Mouse (Mus musculus) limb, embryonic 13.5 days (tissue): ENCODE measurements at regions not wholly inside any gene's neighbourhood (a gene's known extent, or its start where the extent isn't known, plus 50 kb on each side); places are given as distances from the start of the nearest gene placed in this dataset.

Source experiments
- ATAC-seq: fragments of 200-750 bp; cut with Nextera tagmentation; 2 replicates; pipeline ENCODE4 v1.8.0; 2017; ENCODE audit warnings: low read depth, moderate number of reproducible peaks, moderate TSS enrichment; ENCODE audit not compliant: low FRiP score
- H3K27ac ChIP-seq: fragments of 300-500 bp; sonication (generic); 2 replicates; pipeline ENCODE4 v1.5.1; 2015; ENCODE audit warnings: inconsistent platforms, mild to moderate bottlenecking, moderate library complexity
- H3K27me3 ChIP-seq: fragments of 300-500 bp; sonication (generic); 2 replicates; pipeline ENCODE4 v1.6.1; 2015; ENCODE audit warnings: mild to moderate bottlenecking, inconsistent platforms
- H3K36me3 ChIP-seq: fragments of 300-500 bp; sonication (generic); 2 replicates; pipeline ENCODE4 v1.6.1; 2015; ENCODE audit warnings: inconsistent platforms, mild to moderate bottlenecking, moderate library complexity
- H3K4me1 ChIP-seq: fragments of 300-500 bp; sonication (generic); 2 replicates; pipeline ENCODE4 v1.6.1; 2015; ENCODE audit warnings: inconsistent platforms
- H3K4me2 ChIP-seq: fragments of 300-500 bp; sonication (generic); replicated peaks from 2 replicates; pipeline ENCODE4 v1.6.1; 2015; ENCODE audit warnings: inconsistent platforms, mild to moderate bottlenecking, moderate library complexity
- H3K4me3 ChIP-seq: fragments of 300-500 bp; sonication (generic); 2 replicates; pipeline ENCODE4 v1.5.1; 2015; ENCODE audit warnings: moderate library complexity, mild to moderate bottlenecking, inconsistent platforms
- H3K9ac ChIP-seq: fragments of 300-500 bp; sonication (generic); 2 replicates; pipeline ENCODE4 v1.6.1; 2015; ENCODE audit warnings: mild to moderate bottlenecking, inconsistent platforms
- H3K9me3 ChIP-seq: fragments of 300-500 bp; sonication (generic); 2 replicates; pipeline ENCODE4 v1.6.1; 2016; ENCODE audit warnings: inconsistent platforms
- WGBS: fragments of 180-500 bp; shearing (Covaris S2); methylation state at CpG from one replicate; pipeline ENCODE4 v1.1.7; 2015; 5-methylcytosine and 5-hydroxymethylcytosine counted together

DNA sequence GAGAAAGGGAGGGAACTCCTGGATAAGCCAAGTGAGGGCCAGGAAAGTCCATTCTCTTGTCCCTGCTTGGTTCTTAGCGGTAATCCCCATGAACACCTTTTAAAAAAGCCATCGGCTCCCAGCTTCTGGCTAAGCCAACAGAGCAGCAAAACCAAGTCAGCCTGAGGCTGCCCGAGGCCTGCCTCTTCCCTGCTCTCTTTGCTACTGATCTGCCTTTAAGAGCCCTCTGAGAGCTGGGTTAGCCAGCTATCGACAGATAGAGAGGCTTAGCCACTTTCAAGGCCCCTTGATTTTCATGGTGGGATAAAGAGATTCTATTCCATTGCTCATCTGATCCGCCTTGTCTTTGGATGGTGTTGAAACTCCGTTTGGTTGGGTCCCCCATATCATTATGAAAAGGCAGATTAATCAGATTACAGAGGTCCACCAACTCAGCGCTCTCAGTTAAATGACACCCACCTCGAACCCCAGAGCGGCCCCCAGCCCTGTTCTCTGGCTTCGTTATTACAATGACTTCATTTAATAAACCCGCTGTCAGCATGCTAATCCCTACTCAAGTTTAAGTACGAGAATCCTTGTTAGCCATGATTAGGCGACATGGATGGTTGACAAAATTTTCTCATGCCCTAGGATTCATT lies 66.1 kb downstream of the Slc4a3 start:
- H3K4me2 ChIP-seq: no peak overlapping the region
- no peaks in the 10 kb centered on the region for H3K36me3 ChIP-seq
- peaks cover 44% of the 10 kb centered on the region for H3K4me1 ChIP-seq
- 75% methylated on average over 13 of the region's 13 CpGs for WGBS
- no peaks in the 10 kb centered on the region for H3K27me3 ChIP-seq
- H3K9me3 ChIP-seq: no peaks in the 10 kb centered on the region
- no peak overlapping the region for H3K4me3 ChIP-seq
- ATAC-seq: no peak
- no peak overlapping the region for H3K27ac ChIP-seq
- H3K9ac ChIP-seq: no peak overlapping the region

GRCm38 (mm10) chr1:75613206-75613605 lies 67.1 kb downstream of the Slc4a3 start:
- H3K27ac ChIP-seq: no peak overlapping the region
- ATAC-seq: no peak
- 56% methylated on average over 2 of the region's 2 CpGs for WGBS
- H3K27me3 ChIP-seq: no peaks in the 10 kb centered on the region
- no peak overlapping the region for H3K9ac ChIP-seq
- H3K36me3 ChIP-seq: no peaks in the 10 kb centered on the region
- H3K4me1 ChIP-seq: peaks cover 48% of the 10 kb centered on the region
- no peak overlapping the region for H3K4me3 ChIP-seq
- no peaks in the 10 kb centered on the region for H3K9me3 ChIP-seq
- H3K4me2 ChIP-seq: no peak overlapping the region

- ATAC-seq: no peak
- 46% methylated on average over 2 of the region's 2 CpGs for WGBS
- peaks cover 22% of the 10 kb centered on the region for H3K4me1 ChIP-seq
- H3K9me3 ChIP-seq: no peaks in the 10 kb centered on the region
- H3K4me3 ChIP-seq: no peak overlapping the region
- H3K4me2 ChIP-seq: no peak overlapping the region
- no peaks in the 10 kb centered on the region for H3K36me3 ChIP-seq
- H3K27me3 ChIP-seq: no peaks in the 10 kb centered on the region
- no peak overlapping the region for H3K9ac ChIP-seq
- H3K27ac ChIP-seq: no peak overlapping the region
Measured at GRCm38 (mm10) chr1:75616971-75617370, 70.9 kb downstream of the Slc4a3 start.

GRCm38 (mm10) chr1:75618367-75618790 lies 72.3 kb downstream of the Slc4a3 start:
- Histone ChIP-seq H3K4me2 (no peak overlapping the region), H3K27me3 (no peaks in the 10 kb centered on the region), H3K36me3 (no peaks in the 10 kb centered on the region), H3K27ac (no peak overlapping the region), H3K9me3 (no peaks in the 10 kb centered on the region), H3K9ac (no peak overlapping the region), H3K4me1 (peaks cover 17% of the 10 kb centered on the region), H3K4me3 (no peak overlapping the region)
- no peak for ATAC-seq
- WGBS: 24% methylated on average over 7 of the region's 7 CpGs

GRCm38 (mm10) chr1:75630287-75630686 lies 84.2 kb downstream of the Slc4a3 start:
- H3K4me1 ChIP-seq: peaks cover 9% of the 10 kb centered on the region; the same call in 1 of the 2 replicates
- H3K9ac ChIP-seq: no peak overlapping the region
- no peaks in the 10 kb centered on the region for H3K36me3 ChIP-seq
- H3K9me3 ChIP-seq: no peaks in the 10 kb centered on the region
- ATAC-seq: no peak
- no peak overlapping the region for H3K27ac ChIP-seq
- no peak overlapping the region for H3K4me3 ChIP-seq
- H3K27me3 ChIP-seq: no peaks in the 10 kb centered on the region
- 86% methylated on average over 2 of the region's 2 CpGs for WGBS
- H3K4me2 ChIP-seq: no peak overlapping the region

DNA sequence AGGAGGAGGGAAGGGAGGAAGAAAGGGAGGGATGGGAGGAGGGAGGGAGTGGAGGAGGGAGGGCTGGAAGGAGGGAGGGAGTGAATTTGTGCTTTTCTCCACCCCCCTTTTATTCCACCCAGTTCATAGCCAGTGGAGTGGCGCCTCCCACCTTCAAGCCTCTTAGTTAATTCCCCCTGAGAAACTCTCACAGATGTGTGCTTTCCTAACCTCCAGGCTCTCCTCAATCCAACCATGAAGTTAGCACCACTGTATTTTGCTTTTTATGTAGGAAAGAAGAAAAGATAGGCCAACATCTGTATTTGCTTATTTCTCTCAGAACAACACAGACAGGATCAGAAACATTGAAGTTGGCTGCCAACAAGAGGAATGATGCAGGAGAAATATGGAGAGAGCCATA lies 85.7 kb downstream of the Slc4a3 start:
- 46% methylated on average over 1 of the region's 1 CpGs for WGBS
- H3K4me1 ChIP-seq: peaks cover 9% of the 10 kb centered on the region; the same call in 1 of the 2 replicates
- H3K9me3 ChIP-seq: no peaks in the 10 kb centered on the region
- no peaks in the 10 kb centered on the region for H3K36me3 ChIP-seq
- H3K9ac ChIP-seq: no peak overlapping the region
- no peaks in the 10 kb centered on the region for H3K27me3 ChIP-seq
- peak; percentile 78 for ATAC-seq
- no peak overlapping the region for H3K4me2 ChIP-seq
- no peak overlapping the region for H3K27ac ChIP-seq
- no peak overlapping the region for H3K4me3 ChIP-seq

DNA sequence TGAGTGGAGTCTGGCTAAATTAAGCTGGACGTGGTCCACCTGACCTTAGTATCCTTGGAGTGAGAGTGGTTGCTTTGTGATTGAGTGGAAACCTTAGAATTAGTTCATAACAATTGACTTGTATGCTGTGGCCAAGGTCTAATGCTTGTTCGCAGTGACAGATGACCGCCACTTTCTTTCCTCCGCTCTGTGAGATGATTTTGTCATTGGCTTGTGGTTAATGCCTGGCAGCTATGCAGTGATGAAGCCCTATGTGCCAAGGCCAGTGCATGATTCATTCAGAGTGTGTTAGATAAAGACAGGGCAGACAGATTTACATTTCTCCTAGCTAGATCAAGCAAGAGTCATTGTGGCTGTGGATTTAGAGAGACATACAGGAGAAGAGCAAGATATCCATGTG lies 89.5 kb downstream of the Slc4a3 start:
- H3K4me2 ChIP-seq: no peak overlapping the region
- H3K9ac ChIP-seq: no peak overlapping the region
- 85% methylated on average over 4 of the region's 4 CpGs for WGBS
- peaks cover 13% of the 10 kb centered on the region; the same call in 1 of the 2 replicates for H3K4me1 ChIP-seq
- H3K27ac ChIP-seq: no peak overlapping the region
- no peaks in the 10 kb centered on the region for H3K9me3 ChIP-seq
- ATAC-seq: no peak
- H3K27me3 ChIP-seq: no peaks in the 10 kb centered on the region
- H3K4me3 ChIP-seq: no peak overlapping the region
- H3K36me3 ChIP-seq: no peaks in the 10 kb centered on the region

- ATAC-seq: no peak
- Histone ChIP-seq H3K9me3 (no peaks in the 10 kb centered on the region), H3K4me1 (peaks cover 4% of the 10 kb centered on the region; the same call in 1 of the 2 replicates), H3K27me3 (no peaks in the 10 kb centered on the region), H3K9ac (no peak overlapping the region), H3K36me3 (no peaks in the 10 kb centered on the region), H3K27ac (no peak overlapping the region), H3K4me3 (no peak overlapping the region), H3K4me2 (no peak overlapping the region)
- 59% methylated on average over 8 of the region's 8 CpGs for whole genome bisulfite sequencing
Measured at GRCm38 (mm10) chr1:75639031-75640001, 93.2 kb downstream of the Slc4a3 start.

- H3K9ac ChIP-seq: no peak overlapping the region
- WGBS: 67% methylated on average over 3 of the region's 3 CpGs
- H3K27me3 ChIP-seq: no peaks in the 10 kb centered on the region
- no peaks in the 10 kb centered on the region for H3K9me3 ChIP-seq
- no peak overlapping the region for H3K4me3 ChIP-seq
- ATAC-seq: no peak
- H3K4me1 ChIP-seq: peaks cover 9% of the 10 kb centered on the region; the same call in 1 of the 2 replicates
- no peaks in the 10 kb centered on the region for H3K36me3 ChIP-seq
- no peak overlapping the region for H3K27ac ChIP-seq
- H3K4me2 ChIP-seq: no peak overlapping the region
Measured at GRCm38 (mm10) chr1:75642496-75642895, 96.4 kb downstream of the Slc4a3 start.

- peaks cover 28% of the 10 kb centered on the region for H3K4me1 ChIP-seq
- no peak overlapping the region for H3K4me2 ChIP-seq
- H3K27ac ChIP-seq: no peak overlapping the region
- H3K36me3 ChIP-seq: no peaks in the 10 kb centered on the region
- no peak overlapping the region for H3K4me3 ChIP-seq
- H3K27me3 ChIP-seq: no peaks in the 10 kb centered on the region
- ATAC-seq: no peak
- no peaks in the 10 kb centered on the region for H3K9me3 ChIP-seq
- H3K9ac ChIP-seq: no peak overlapping the region
- 7% methylated on average over 10 of the region's 10 CpGs for WGBS
Measured at GRCm38 (mm10) chr1:75652547-75652946, 106.5 kb downstream of the Slc4a3 start.

- H3K36me3 ChIP-seq: no peaks in the 10 kb centered on the region
- peaks cover 30% of the 10 kb centered on the region for H3K4me1 ChIP-seq
- H3K27ac ChIP-seq: no peak overlapping the region
- WGBS: 52% methylated on average over 3 of the region's 3 CpGs
- H3K27me3 ChIP-seq: no peaks in the 10 kb centered on the region
- ATAC-seq: no peak
- no peak overlapping the region; the same call in 1 of the 2 replicates for H3K4me2 ChIP-seq
- no peak overlapping the region for H3K4me3 ChIP-seq
- no peaks in the 10 kb centered on the region for H3K9me3 ChIP-seq
- no peak overlapping the region for H3K9ac ChIP-seq
Measured at GRCm38 (mm10) chr1:75652987-75653573, 107.0 kb downstream of the Slc4a3 start.

- Histone ChIP-seq H3K36me3 (no peaks in the 10 kb centered on the region), H3K9ac (no peak overlapping the region), H3K27ac (no peak overlapping the region), H3K4me1 (peaks cover 30% of the 10 kb centered on the region), H3K27me3 (no peaks in the 10 kb centered on the region), H3K4me3 (no peak overlapping the region), H3K4me2 (peak overlapping the region; percentile 44), H3K9me3 (no peaks in the 10 kb centered on the region)
- ATAC-seq: no peak
- WGBS: 2% methylated on average over 9 of the region's 9 CpGs
Measured at GRCm38 (mm10) chr1:75653671-75654076, 107.6 kb downstream of the Slc4a3 start.
